Mouse (Mus musculus) heart, postnatal 0 days (tissue): ENCODE measurements at regions not wholly inside any gene's neighbourhood (a gene's known extent, or its start where the extent isn't known, plus 50 kb on each side); places are given as distances from the start of the nearest gene placed in this dataset.

ENCODE experiments used
- CTCF ChIP-seq: IDR thresholded peaks from 2 replicates; pipeline ENCODE4 v1.5.1; 2016; ENCODE audit warnings: antibody characterized with exemption, control low read depth, low read depth
- EP300 ChIP-seq: IDR thresholded peaks from 2 replicates; pipeline ENCODE4 v1.6.1; 2016; ENCODE audit warnings: antibody characterized with exemption, low read depth

- TF ChIP-seq EP300 (no peak), CTCF (no peak)
Observed at GRCm38 (mm10) chr15:31125784-31126183, 98.3 kb upstream of the Dap start.
